Mouse (Mus musculus): ENCODE data around the gene Zfp775.

The Zfp775 gene

GRCm38 (mm10) chr6:48601271-48602079 is at the start of gene Zfp775:
Gene Zfp775 (plus strand): TSS chr6:48602063.
- DNase-seq (ENCODE audit: low read depth, low spot score), result peak; percentile 93

- peak; percentile 68 for DNase-seq (ENCODE audit: low read depth, low spot score)
Measured at GRCm38 (mm10) chr6:48552918-48553317, 48.9 kb upstream of the Zfp775 start.

GRCm38 (mm10) chr6:48553819-48554218 is 48.0 kb upstream of the Zfp775 start:
- DNase-seq (ENCODE audit: low read depth, low spot score), result no peak

- peak; percentile 97 for DNase-seq (ENCODE audit: low read depth, low spot score)
Measured at GRCm38 (mm10) chr6:48554280-48555103, 47.4 kb upstream of the Zfp775 start, which contains the start of gene Lrrc61. Gene Lrrc61 (plus strand): TSS chr6:48554796.

GRCm38 (mm10) chr6:48555104-48555890 is 46.6 kb upstream of the Zfp775 start:
- DNase-seq (ENCODE audit: low read depth, low spot score), result peak; percentile 44

GRCm38 (mm10) chr6:48555956-48556355 is 45.9 kb upstream of the Zfp775 start:
- DNase-seq (ENCODE audit: low read depth, low spot score), result no peak

- no peak for DNase-seq (ENCODE audit: low read depth, low spot score)
Measured at GRCm38 (mm10) chr6:48565693-48566310, 36.1 kb upstream of the Zfp775 start.

GRCm38 (mm10) chr6:48566312-48566711 is 35.6 kb upstream of the Zfp775 start:
- no peak for DNase-seq (ENCODE audit: low read depth, low spot score)

GRCm38 (mm10) chr6:48568036-48568984 is 33.6 kb upstream of the Zfp775 start:
- DNase-seq (ENCODE audit: low read depth, low spot score), result no peak

GRCm38 (mm10) chr6:48569065-48569807 is 32.6 kb upstream of the Zfp775 start:
- peak; percentile 37 for DNase-seq (ENCODE audit: low read depth, low spot score)

- no peak for DNase-seq (ENCODE audit: low read depth, low spot score)
Measured at GRCm38 (mm10) chr6:48572014-48572413, 29.8 kb upstream of the Zfp775 start.

GRCm38 (mm10) chr6:48572572-48573061 is 29.2 kb upstream of the Zfp775 start, which contains the start of gene Rarres2:
Gene Rarres2 (minus strand): TSS chr6:48572789.
- no peak for DNase-seq (ENCODE audit: low read depth, low spot score)

GRCm38 (mm10) chr6:48573280-48573679 is 28.6 kb upstream of the Zfp775 start:
- no peak for DNase-seq (ENCODE audit: low read depth, low spot score)

- DNase-seq (ENCODE audit: low read depth, low spot score), result no peak
Measured at GRCm38 (mm10) chr6:48573981-48574380, 27.9 kb upstream of the Zfp775 start.

GRCm38 (mm10) chr6:48578736-48579135 is 23.1 kb upstream of the Zfp775 start:
- DNase-seq (ENCODE audit: low read depth, low spot score), result no peak

- peak; percentile 27 for DNase-seq (ENCODE audit: low read depth, low spot score)
Measured at GRCm38 (mm10) chr6:48579215-48579648, 22.6 kb upstream of the Zfp775 start.

GRCm38 (mm10) chr6:48581257-48581656 is 20.6 kb upstream of the Zfp775 start:
- DNase-seq (ENCODE audit: low read depth, low spot score), result no peak

- peak; percentile 83 for DNase-seq (ENCODE audit: low read depth, low spot score)
Measured at GRCm38 (mm10) chr6:48582037-48582436, 19.8 kb upstream of the Zfp775 start.

GRCm38 (mm10) chr6:48589194-48589750 is 12.6 kb upstream of the Zfp775 start, which contains the start of gene Gm45021:
Gene Gm45021 (plus strand): TSS chr6:48589610.
- no peak for DNase-seq (ENCODE audit: low read depth, low spot score)
